Mouse (Mus musculus) lung, postnatal 0 days (tissue): ENCODE measurements around the gene Pbx3.

Source experiments
- CTCF ChIP-seq: IDR thresholded peaks from 2 replicates; pipeline ENCODE4 v1.5.1; 2016; ENCODE audit warnings: antibody characterized with exemption, mild to moderate bottlenecking
- EP300 ChIP-seq: IDR thresholded peaks from 2 replicates; pipeline ENCODE4 v1.6.1; 2016; ENCODE audit warnings: antibody characterized with exemption, mild to moderate bottlenecking, control low read depth

GRCm38 (mm10) chr2:34150560-34150959 lies 222.4 kb downstream of the Pbx3 start:
- no peak for TF ChIP-seq CTCF
- no peak for TF ChIP-seq EP300
